ENCODE assay signal across 13 mouse cellular contexts in genomic region chr11:3526979-3527738, GRCm38 (mm10). TPM values are rescaled to one million over a fixed set of nuclear protein-coding genes. Genes with fewer than 3 reads are reported as not detected.
A peak's percentile ranks its signal among the peaks of the same experiment; 100 is the strongest.
DNase-seq lines count a peak whose midpoint lies in the region; ATAC-seq and TF ChIP-seq lines count a peak whose summit lies in the region.
"Had no signal": no experiment of that assay in that cellular context is flagged by ENCODE, and none has a peak within 500 bp of the region (broad histone marks: within the 10 kb centered on the region; RNA-seq: fewer than 3 reads in every experiment).

No protein-coding gene starts in this region.

- no peaks in the 10 kb centered on the region for H3K9me3 ChIP-seq in limb, embryonic 13.5 days
- H3K9me3 ChIP-seq in limb, embryonic 10.5 days (replicated peaks): no peaks in the 10 kb centered on the region
- no peaks in the 10 kb centered on the region for H3K9me3 ChIP-seq in heart, embryonic 14.5 days (ENCODE audit: control insufficient read depth, low read length)
- H3K9me3 ChIP-seq in stomach, postnatal 0 days (ENCODE audit: control insufficient read depth, low read length): no peaks in the 10 kb centered on the region
- H3K9me3 ChIP-seq: kidney, embryonic 15.5 days; limb, embryonic 12.5 days; lung, embryonic 15.5 days had no signal

- DNase-seq in limb, embryonic 10.5 days (ENCODE audit: low spot score): no peak
- DNase-seq in gastrocnemius, adult 8-10 months (ENCODE audit: low spot score in 2 of 2): peak; percentile 79 to 85
- DNase-seq in stomach, postnatal 0 days (ENCODE audit: low spot score): no peak
- no peak for DNase-seq in lung, adult 18-20 months
- DNase-seq in frontal cortex, postnatal 36 days (ENCODE audit: low spot score in 2 of 2): no peak
- DNase-seq: forebrain, postnatal 0 days; right cerebral cortex, adult 18-20 months had no signal

- H3K4me1 ChIP-seq in limb, embryonic 13.5 days: no peaks in the 10 kb centered on the region
- H3K4me1 ChIP-seq in limb, embryonic 10.5 days: no peaks in the 10 kb centered on the region
- H3K4me1 ChIP-seq in heart, embryonic 14.5 days (ENCODE audit: control insufficient read depth in 2 of 2, insufficient read depth in 2 of 2, low read length in 2 of 2): peaks cover 8 to 25% of the 10 kb centered on the region in 2 experiments
- H3K4me1 ChIP-seq in stomach, postnatal 0 days (replicated peaks; ENCODE audit: control insufficient read depth, insufficient read depth): no peaks in the 10 kb centered on the region
- H3K4me1 ChIP-seq: kidney, embryonic 15.5 days; limb, embryonic 12.5 days; lung, embryonic 15.5 days had no signal

- H3K27ac ChIP-seq in limb, embryonic 13.5 days: 0 out of 2 replicates have a peak overlapping the region, but pooled peaks have one; percentile 22
- H3K27ac ChIP-seq in limb, embryonic 10.5 days: no peak overlapping the region
- H3K27ac ChIP-seq in heart, embryonic 14.5 days (replicated peaks in 1 of 2; ENCODE audit: control insufficient read depth in 1 of 2, insufficient read depth in 1 of 2, low read depth in 2 of 2, low read length in 2 of 2): peak overlapping the region; percentile 62
- no peak overlapping the region for H3K27ac ChIP-seq in stomach, postnatal 0 days (replicated peaks)
- H3K27ac ChIP-seq: kidney, embryonic 15.5 days; limb, embryonic 12.5 days; lung, embryonic 15.5 days had no signal

- H3K36me3 ChIP-seq in limb, embryonic 13.5 days: peaks cover 99% of the 10 kb centered on the region
- H3K36me3 ChIP-seq in limb, embryonic 10.5 days: peaks cover 98% of the 10 kb centered on the region
- peaks cover 100% of the 10 kb centered on the region for H3K36me3 ChIP-seq in heart, embryonic 14.5 days (ENCODE audit: control insufficient read depth, insufficient read depth, low read length)
- peaks cover 54% of the 10 kb centered on the region for H3K36me3 ChIP-seq in stomach, postnatal 0 days (ENCODE audit: control insufficient read depth, insufficient read depth, low read length)

- H3K4me3 ChIP-seq in limb, embryonic 13.5 days: no peak overlapping the region
- H3K4me3 ChIP-seq in limb, embryonic 10.5 days: no peak overlapping the region
- H3K4me3 ChIP-seq in heart, embryonic 14.5 days (ENCODE audit: control insufficient read depth in 1 of 2, insufficient read depth in 1 of 2, low read depth in 1 of 2, low read length in 2 of 2): no peak overlapping the region
- H3K4me3 ChIP-seq in stomach, postnatal 0 days (ENCODE audit: low read depth, low read length): no peak overlapping the region
- H3K4me3 ChIP-seq: kidney, embryonic 15.5 days; limb, embryonic 12.5 days; lung, embryonic 15.5 days had no signal

- peak overlapping the region; percentile 31; the same call in 1 of the 2 replicates for H3K9ac ChIP-seq in limb, embryonic 13.5 days
- H3K9ac ChIP-seq in heart, embryonic 14.5 days (ENCODE audit: low read length): peak overlapping the region; percentile 42; the same call in 1 of the 2 replicates
- peak overlapping the region; percentile 23; the same call in 1 of the 2 replicates for H3K9ac ChIP-seq in stomach, postnatal 0 days (ENCODE audit: low read length)
- H3K9ac ChIP-seq: forebrain, postnatal 0 days; kidney, embryonic 15.5 days; limb, embryonic 12.5 days; lung, embryonic 15.5 days had no signal

- no peaks in the 10 kb centered on the region for H3K27me3 ChIP-seq in limb, embryonic 13.5 days
- no peaks in the 10 kb centered on the region for H3K27me3 ChIP-seq in limb, embryonic 10.5 days (ENCODE audit: low read depth, poor library complexity, severe bottlenecking)
- H3K27me3 ChIP-seq in heart, embryonic 14.5 days (ENCODE audit: control insufficient read depth, insufficient read depth, low read length): no peaks in the 10 kb centered on the region
- H3K27me3 ChIP-seq in stomach, postnatal 0 days (ENCODE audit: control insufficient read depth, insufficient read depth, low read length): no peaks in the 10 kb centered on the region
- H3K27me3 ChIP-seq: kidney, embryonic 15.5 days; limb, embryonic 12.5 days; lung, embryonic 15.5 days had no signal

- ATAC-seq in limb, embryonic 13.5 days (ENCODE audit: low FRiP score, low read depth): no peak
- ATAC-seq in heart, embryonic 14.5 days (ENCODE audit: insufficient number of reproducible peaks, insufficient read depth, low FRiP score, low read depth): no peak
- no peak for ATAC-seq in stomach, postnatal 0 days (ENCODE audit: low FRiP score, low TSS enrichment)
- ATAC-seq: forebrain, postnatal 0 days; hindbrain, embryonic 16.5 days had no signal

- no peak for TF ChIP-seq CTCF in stomach, postnatal 0 days (IDR thresholded peaks at IDR 0.05; ENCODE audit: low read depth)

- H3K4me2 ChIP-seq in limb, embryonic 13.5 days (replicated peaks): no peak overlapping the region; the same call in 1 of the 2 replicates
- H3K4me2 ChIP-seq in heart, embryonic 14.5 days (ENCODE audit: low read length): peak overlapping the region; percentile 38
- H3K4me2 ChIP-seq in stomach, postnatal 0 days (replicated peaks; ENCODE audit: low read depth): peak overlapping the region; percentile 14; the same call in 1 of the 2 replicates
- H3K4me2 ChIP-seq: kidney, embryonic 15.5 days; limb, embryonic 12.5 days; lung, embryonic 15.5 days had no signal

- no peak for TF ChIP-seq EP300 in stomach, postnatal 0 days (optimal IDR thresholded peaks at IDR 0.05)

- 91% methylated on average over 24 of the region's 24 CpGs for WGBS in limb, embryonic 13.5 days
- WGBS in limb, embryonic 10.5 days: 92% methylated on average over 24 of the region's 24 CpGs
- 78% methylated on average over 24 of the region's 24 CpGs for WGBS in heart, embryonic 14.5 days
- WGBS in stomach, postnatal 0 days: 88% methylated on average over 24 of the region's 24 CpGs

RNA-seq across cellular contexts. Expression of gene Selenom, which starts 12.7 kb away (rescaled TPM):
- polyA plus RNA-seq in limb, embryonic 13.5 days (2015; fragmentation: Nextera tagmentation; extraction: Ambion mirVana): 142 and 153 TPM in 2 replicates
- 24.4 and 35.0 TPM in 2 replicates for polyA plus RNA-seq in limb, embryonic 10.5 days (2016; fragmentation: Nextera tagmentation; extraction: Ambion mirVana)
- total RNA-seq in gastrocnemius, adult 8-10 months (2022): 10 to 100 TPM in 2 of 4 experiments, 1 to 10 TPM in 2; 8.9 to 17.6 (median 13.5) TPM
- 148 and 151 TPM in 2 replicates for polyA plus RNA-seq in heart, embryonic 14.5 days (2014; fragmentation: Nextera tagmentation; extraction: Ambion mirVana)
- polyA plus RNA-seq in stomach, postnatal 0 days (2015; fragmentation: Nextera tagmentation; extraction: Ambion mirVana): 179 and 191 TPM in 2 replicates

RNA-seq across cellular contexts. Expression of gene Smtn, which starts 13.3 kb away (rescaled TPM):
- polyA plus RNA-seq in limb, embryonic 13.5 days (2015; fragmentation: Nextera tagmentation; extraction: Ambion mirVana): 57.8 and 63.6 TPM in 2 replicates
- polyA plus RNA-seq in limb, embryonic 10.5 days (2016; fragmentation: Nextera tagmentation; extraction: Ambion mirVana): 43.0 and 52.8 TPM in 2 replicates
- total RNA-seq in gastrocnemius, adult 8-10 months (2022): 10 to 100 TPM; 64.6 to 81.5 (median 69.0) TPM
- 71.7 and 75.0 TPM in 2 replicates for polyA plus RNA-seq in heart, embryonic 14.5 days (2014; fragmentation: Nextera tagmentation; extraction: Ambion mirVana)
- 103 TPM in 2 replicates for polyA plus RNA-seq in stomach, postnatal 0 days (2015; fragmentation: Nextera tagmentation; extraction: Ambion mirVana)

RNA-seq across cellular contexts. Expression of gene Inpp5j, which starts 22.5 kb away (rescaled TPM):
- polyA plus RNA-seq in limb, embryonic 13.5 days (2015; fragmentation: Nextera tagmentation; extraction: Ambion mirVana): 0.09 and 0.23 TPM in 2 replicates
- polyA plus RNA-seq in limb, embryonic 10.5 days (2016; fragmentation: Nextera tagmentation; extraction: Ambion mirVana): 0.06 and 0.09 TPM in 2 replicates
- total RNA-seq in gastrocnemius, adult 8-10 months (2022): 1 to 10 TPM; 1.3 to 2.4 (median 1.7) TPM
- polyA plus RNA-seq in heart, embryonic 14.5 days (2014; fragmentation: Nextera tagmentation; extraction: Ambion mirVana): 8.1 and 8.2 TPM in 2 replicates
- polyA plus RNA-seq in stomach, postnatal 0 days (2015; fragmentation: Nextera tagmentation; extraction: Ambion mirVana): 2.4 and 2.7 TPM in 2 replicates
- polyA plus RNA-seq: limb, embryonic 12.5 days had no signal

RNA-seq across cellular contexts. Expression of gene Pla2g3, which starts 39.1 kb away (rescaled TPM):
- polyA plus RNA-seq in limb, embryonic 13.5 days (2015; fragmentation: Nextera tagmentation; extraction: Ambion mirVana): 0.22 and 0.38 TPM in 2 replicates
- polyA plus RNA-seq in limb, embryonic 10.5 days (2016; fragmentation: Nextera tagmentation; extraction: Ambion mirVana): 1.2 and 1.5 TPM in 2 replicates
- not detected for total RNA-seq in gastrocnemius, adult 8-10 months (2022)
- polyA plus RNA-seq in heart, embryonic 14.5 days (2014; fragmentation: Nextera tagmentation; extraction: Ambion mirVana): 0.20 and 0.34 TPM in 2 replicates
- polyA plus RNA-seq in stomach, postnatal 0 days (2015; fragmentation: Nextera tagmentation; extraction: Ambion mirVana): 9.4 and 11.0 TPM in 2 replicates

Comparison
In these comparisons a context has a peak if more than half of its experiments do, and no peak if none do; other contexts are left out.
1. H3K27ac ChIP-seq: peak in limb, embryonic 13.5 days (single experiment) and heart, embryonic 14.5 days (2 of 2); none in limb, embryonic 10.5 days (single experiment) and stomach, postnatal 0 days (single experiment).
2. DNase-seq: peak in gastrocnemius, adult 8-10 months (2 of 2); none in limb, embryonic 10.5 days (single experiment), stomach, postnatal 0 days (single experiment), lung, adult 18-20 months (0 of 2) and frontal cortex, postnatal 36 days (0 of 2).
3. Peak in every context shown above with its lines, with median percentiles within 50 percentile points of each other: H3K9ac ChIP-seq.